Mouse (Mus musculus) midbrain, embryonic 11.5 days (tissue): Measurements from ENCODE around the gene Dlg2. TPM values are rescaled to one million over a fixed set of nuclear protein-coding genes. Genes with fewer than 3 reads are reported as not detected.

Experiments
- ATAC-seq: fragments of 200-750 bp; cut with Nextera tagmentation; 2 replicates; pipeline ENCODE4 v1.8.0; 2017; ENCODE audit warnings: moderate TSS enrichment, moderate library complexity; ENCODE audit not compliant: low FRiP score
- DNase-seq: peaks from one replicate; pipeline ENCODE4 v3.0.0; 2015; ENCODE audit warnings: low spot score; ENCODE audit errors: missing footprints
- H3K27ac ChIP-seq: fragments of 300-500 bp; sonication (generic); 2 replicates; pipeline ENCODE4 v1.5.1; 2014; ENCODE audit warnings: low read depth, low read length
- H3K27me3 ChIP-seq: fragments of 300-500 bp; sonication (generic); 2 replicates; pipeline ENCODE4 v1.6.1; 2014; ENCODE audit warnings: mild to moderate bottlenecking, low read length, moderate library complexity, mixed read lengths; ENCODE audit not compliant: control insufficient read depth, insufficient read depth
- H3K36me3 ChIP-seq: fragments of 300-500 bp; sonication (generic); 2 replicates; pipeline ENCODE4 v1.6.1; 2014; ENCODE audit warnings: mild to moderate bottlenecking, low read length, moderate library complexity, mixed read lengths; ENCODE audit not compliant: control insufficient read depth, insufficient read depth
- H3K4me1 ChIP-seq: fragments of 300-500 bp; sonication (generic); 2 replicates; pipeline ENCODE4 v1.6.1; 2014; ENCODE audit warnings: low read length; ENCODE audit not compliant: control insufficient read depth, insufficient read depth
- H3K4me2 ChIP-seq: fragments of 300-500 bp; sonication (generic); 2 replicates; pipeline ENCODE4 v1.6.1; 2014; ENCODE audit warnings: mild to moderate bottlenecking, moderate library complexity
- H3K4me3 ChIP-seq: fragments of 300-500 bp; sonication (generic); 2 replicates; pipeline ENCODE4 v1.5.1; 2014; ENCODE audit warnings: low read depth, low read length
- H3K9ac ChIP-seq: fragments of 300-500 bp; sonication (generic); 2 replicates; pipeline ENCODE4 v1.6.1; 2014; ENCODE audit warnings: low read length
- H3K9me3 ChIP-seq: fragments of 300-500 bp; sonication (generic); 2 replicates; pipeline ENCODE4 v1.6.1; 2016; ENCODE audit warnings: low read length; ENCODE audit not compliant: control insufficient read depth
- WGBS: fragments of 180-500 bp; shearing (Covaris S2); extraction: QIAGEN DNeasy Blood & Tissue Kit; methylation state at CpG from one replicate; pipeline ENCODE4 v1.1.7; 2014; 5-methylcytosine and 5-hydroxymethylcytosine counted together
- polyA plus RNA-seq: library from polyadenylated mRNA; unstranded; fragments of >200 nt; fragmentation: Nextera tagmentation; extraction: Ambion mirVana; gene quantifications from 2 replicates; pipeline ENCODE4 v1.2.1, GENCODE M21; 2014

Gene Dlg2
- polyA plus RNA-seq, 1 experiment from 2014 or later, result 1.8 TPM

GRCm38 (mm10) chr7:91241718-91242117, 765.2 kb downstream of the Dlg2 start:
- Histone ChIP-seq H3K27me3 (no peaks in the 10 kb centered on the region), H3K36me3 (no peaks in the 10 kb centered on the region), H3K9me3 (no peaks in the 10 kb centered on the region), H3K27ac (no peak overlapping the region), H3K4me2 (no peak overlapping the region), H3K9ac (no peak overlapping the region), H3K4me1 (no peaks in the 10 kb centered on the region), H3K4me3 (no peak overlapping the region)
- ATAC-seq (no peak), DNase-seq (no peak)
- WGBS, result 70% methylated on average over 4 of the region's 4 CpGs

- WGBS, result 2% methylated on average over 5 of the region's 5 CpGs
- Histone ChIP-seq H3K27ac (no peak overlapping the region), H3K27me3 (no peaks in the 10 kb centered on the region), H3K9ac (no peak overlapping the region; the same call in none of the 2 replicates), H3K36me3 (no peaks in the 10 kb centered on the region), H3K4me3 (peak overlapping the region; percentile 42), H3K9me3 (no peaks in the 10 kb centered on the region), H3K4me2 (peak overlapping the region; percentile 71), H3K4me1 (0 out of 2 replicates have a peak, but pooled peaks cover 3% of the 10 kb centered on the region)
- ATAC-seq (no peak), DNase-seq (peak; percentile 85)
Observed at GRCm38 (mm10) chr7:91261672-91262030, 785.2 kb downstream of the Dlg2 start.

GRCm38 (mm10) chr7:91262031-91262951, 785.8 kb downstream of the Dlg2 start:
- WGBS, result under 1% methylated on average over 34 of the region's 34 CpGs
- H3K4me2 ChIP-seq, result peak overlapping the region; percentile 71

GRCm38 (mm10) chr7:91262998-91263397, 786.5 kb downstream of the Dlg2 start:
- 0 out of 2 replicates have a peak, but pooled peaks cover 3% of the 10 kb centered on the region for H3K4me1 ChIP-seq
- H3K27ac ChIP-seq, result no peak overlapping the region
- H3K9ac ChIP-seq, result peak overlapping the region; percentile 51
- no peaks in the 10 kb centered on the region for H3K9me3 ChIP-seq
- H3K27me3 ChIP-seq, result no peaks in the 10 kb centered on the region
- H3K4me2 ChIP-seq, result peak overlapping the region; percentile 71
- ATAC-seq, result peak; percentile 43; the same call in 1 of the 2 replicates
- WGBS, result 7% methylated on average over 9 of the region's 9 CpGs
- H3K36me3 ChIP-seq, result no peaks in the 10 kb centered on the region
- DNase-seq, result peak; percentile 82
- H3K4me3 ChIP-seq, result peak overlapping the region; percentile 42

More at GRCm38 (mm10) chr7:91262031-91262951, 785.8 kb downstream of the Dlg2 start:
- Histone ChIP-seq H3K27ac (no peak overlapping the region), H3K36me3 (no peaks in the 10 kb centered on the region), H3K4me1 (0 out of 2 replicates have a peak, but pooled peaks cover 3% of the 10 kb centered on the region), H3K4me3 (peak overlapping the region; percentile 42), H3K9me3 (no peaks in the 10 kb centered on the region), H3K27me3 (no peaks in the 10 kb centered on the region), H3K9ac (peak overlapping the region; percentile 51)
- DNase-seq (peak; percentile 95), ATAC-seq (peak; percentile 89)

GRCm38 (mm10) chr7:91267764-91268163, 791.3 kb downstream of the Dlg2 start:
- H3K4me1 ChIP-seq, result 0 out of 2 replicates have a peak, but pooled peaks cover 2% of the 10 kb centered on the region
- no peaks in the 10 kb centered on the region for H3K27me3 ChIP-seq
- no peak overlapping the region for H3K4me2 ChIP-seq
- no peaks in the 10 kb centered on the region for H3K36me3 ChIP-seq
- no peaks in the 10 kb centered on the region for H3K9me3 ChIP-seq
- ATAC-seq (no peak; the same call in 1 of the 2 replicates), DNase-seq (peak; percentile 88)
- 39% methylated on average over 1 of the region's 1 CpGs for WGBS
- H3K4me3 ChIP-seq, result no peak overlapping the region
- H3K27ac ChIP-seq, result no peak overlapping the region
- no peak overlapping the region for H3K9ac ChIP-seq

- no peak overlapping the region for H3K4me2 ChIP-seq
- no peaks in the 10 kb centered on the region for H3K4me1 ChIP-seq
- no peak overlapping the region for H3K9ac ChIP-seq
- no peak overlapping the region for H3K27ac ChIP-seq
- 85% methylated on average over 3 of the region's 3 CpGs for WGBS
- no peaks in the 10 kb centered on the region for H3K36me3 ChIP-seq
- no peak for DNase-seq
- no peaks in the 10 kb centered on the region for H3K9me3 ChIP-seq
- no peaks in the 10 kb centered on the region for H3K27me3 ChIP-seq
- ATAC-seq, result no peak
- no peak overlapping the region for H3K4me3 ChIP-seq
Observed at GRCm38 (mm10) chr7:91284167-91284566, 807.7 kb downstream of the Dlg2 start.

GRCm38 (mm10) chr7:91288324-91288723, 811.9 kb downstream of the Dlg2 start:
- Histone ChIP-seq H3K4me2 (no peak overlapping the region), H3K4me1 (no peaks in the 10 kb centered on the region), H3K36me3 (no peaks in the 10 kb centered on the region), H3K9ac (no peak overlapping the region), H3K9me3 (no peaks in the 10 kb centered on the region), H3K4me3 (no peak overlapping the region), H3K27me3 (no peaks in the 10 kb centered on the region), H3K27ac (no peak overlapping the region)
- WGBS, result 81% methylated on average over 3 of the region's 3 CpGs
- DNase-seq (no peak), ATAC-seq (no peak)

GRCm38 (mm10) chr7:91296127-91296526, 819.7 kb downstream of the Dlg2 start:
- no peak overlapping the region for H3K4me3 ChIP-seq
- 76% methylated on average over 2 of the region's 2 CpGs for whole genome bisulfite sequencing
- no peak for ATAC-seq

GRCm38 (mm10) chr7:91311177-91311576, 834.7 kb downstream of the Dlg2 start:
- Histone ChIP-seq H3K4me1 (no peaks in the 10 kb centered on the region), H3K9ac (no peak overlapping the region), H3K27ac (no peak overlapping the region), H3K27me3 (no peaks in the 10 kb centered on the region), H3K36me3 (no peaks in the 10 kb centered on the region), H3K9me3 (no peaks in the 10 kb centered on the region), H3K4me3 (no peak overlapping the region), H3K4me2 (no peak overlapping the region)
- DNase-seq (no peak), ATAC-seq (no peak)
- WGBS, result 83% methylated on average over 5 of the region's 5 CpGs

More at GRCm38 (mm10) chr7:91296127-91296526, 819.7 kb downstream of the Dlg2 start:
- Histone ChIP-seq H3K4me2 (no peak overlapping the region), H3K4me1 (no peaks in the 10 kb centered on the region), H3K9me3 (no peaks in the 10 kb centered on the region), H3K27me3 (no peaks in the 10 kb centered on the region), H3K36me3 (no peaks in the 10 kb centered on the region), H3K27ac (no peak overlapping the region), H3K9ac (no peak overlapping the region)
- DNase-seq, result no peak
